Mouse (Mus musculus): ENCODE results near the gene Fbxo2. TPM values are rescaled to one million over a fixed set of nuclear protein-coding genes. Genes with fewer than 3 reads are reported as not detected.
A peak's percentile ranks its signal among the peaks of the same experiment; 100 is the strongest.

Gene Fbxo2
- polyA plus RNA-seq, 1 experiment from 2014 or later = 1.0 TPM

DNA sequence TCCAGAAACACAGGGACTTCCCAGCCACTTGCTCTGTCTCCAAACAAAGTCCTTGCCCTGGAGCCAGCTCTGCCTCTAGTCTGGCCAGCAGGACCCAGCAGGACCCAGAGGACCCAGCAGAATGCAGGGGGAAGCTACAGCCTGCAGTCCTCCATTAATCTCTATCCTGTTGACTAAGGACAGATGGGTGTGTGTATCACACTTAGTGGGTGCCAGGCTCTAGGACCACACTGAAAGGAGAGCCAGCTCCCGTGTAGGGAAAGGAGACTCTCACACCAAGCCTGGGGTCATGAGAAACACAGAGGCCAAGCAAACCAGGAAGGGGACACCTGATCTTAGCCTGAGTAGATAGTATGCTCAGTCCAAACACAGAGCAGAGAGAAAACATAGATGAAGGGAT, 32.2 kb upstream of the Fbxo2 start:
- 69% methylated on average over 1 of the region's 1 CpGs for WGBS
- H3K9ac ChIP-seq = peak overlapping the region; percentile 98; the same call in 1 of the 2 replicates

DNA sequence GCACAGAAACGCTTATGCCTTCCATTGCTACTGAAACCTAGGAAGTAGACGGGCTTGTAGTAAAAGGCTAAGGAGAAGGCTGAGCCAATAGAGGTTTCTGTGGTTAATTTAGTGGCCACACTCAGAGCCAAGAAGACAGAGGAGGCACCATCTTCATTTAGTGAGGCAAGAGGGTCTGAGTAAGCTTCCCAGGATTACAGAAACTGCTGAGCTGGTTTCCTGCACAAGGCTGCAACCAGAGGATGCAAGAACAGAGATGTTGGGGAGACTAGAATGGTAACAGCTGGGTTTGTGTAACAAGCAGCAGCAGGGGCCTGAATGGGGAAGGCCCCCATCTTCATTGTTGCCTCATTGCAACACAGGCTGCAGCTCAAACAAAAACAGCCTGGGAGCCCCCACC, 31.7 kb upstream of the Fbxo2 start:
- ATAC-seq = no peak
- H3K36me3 ChIP-seq (ENCODE audit: poor library complexity, severe bottlenecking) = 0 out of 2 replicates have a peak, but pooled peaks cover 2% of the 10 kb centered on the region
- peak overlapping the region; percentile 79 for H3K4me2 ChIP-seq
- H3K4me3 ChIP-seq = peak overlapping the region; percentile 74
- 67% methylated on average over 2 of the region's 2 CpGs for WGBS
- peaks cover 4% of the 10 kb centered on the region; the same call in 1 of the 2 replicates for H3K27me3 ChIP-seq
- peaks cover 76% of the 10 kb centered on the region for H3K4me1 ChIP-seq
- H3K9ac ChIP-seq = peak overlapping the region; percentile 98
- no peaks in the 10 kb centered on the region for H3K9me3 ChIP-seq (replicated peaks)
- peak overlapping the region; percentile 97 for H3K27ac ChIP-seq

More for the DNA sequence above, 32.2 kb upstream of the Fbxo2 start:
- peak overlapping the region; percentile 79 for H3K4me2 ChIP-seq
- peaks cover 4% of the 10 kb centered on the region; the same call in 1 of the 2 replicates for H3K27me3 ChIP-seq
- no peaks in the 10 kb centered on the region for H3K36me3 ChIP-seq (ENCODE audit: poor library complexity, severe bottlenecking)
- peak overlapping the region; percentile 74 for H3K4me3 ChIP-seq
- no peaks in the 10 kb centered on the region for H3K9me3 ChIP-seq (replicated peaks)
- peaks cover 80% of the 10 kb centered on the region for H3K4me1 ChIP-seq
- no peak for ATAC-seq
- peak overlapping the region; percentile 97 for H3K27ac ChIP-seq

DNA sequence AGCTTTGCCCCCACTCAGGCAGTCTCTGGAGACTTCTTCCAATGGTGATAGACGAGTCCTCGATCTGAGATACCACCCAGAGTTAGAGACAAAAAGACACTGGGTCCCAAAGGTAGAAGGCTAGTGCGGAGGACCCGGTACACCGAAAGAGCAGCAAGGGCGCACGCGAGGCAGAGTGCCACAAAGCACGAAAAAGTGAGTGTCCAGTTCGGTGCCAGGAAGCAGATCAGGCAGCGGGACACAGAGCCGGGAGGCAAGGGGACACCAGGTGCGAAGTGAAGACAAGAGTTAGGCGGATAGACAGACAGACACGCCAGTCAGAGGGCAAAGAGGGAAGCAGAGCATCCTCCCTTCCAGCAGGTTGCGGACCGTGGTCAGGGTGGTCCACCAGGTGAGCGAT, 30.3 kb upstream of the Fbxo2 start, which contains the start of gene Mad2l2:
Gene Mad2l2 (plus strand): TSS at position 252 of the 400 bp plus-strand sequence.
- peak within 1 kb of the TSS; percentile 97 for H3K27ac ChIP-seq
- 0 out of 2 replicates have a peak, but pooled peaks cover 3% of the 10 kb centered on the region for H3K36me3 ChIP-seq (ENCODE audit: poor library complexity, severe bottlenecking)
- no peaks in the 10 kb centered on the region for H3K9me3 ChIP-seq (replicated peaks)
- peaks cover 4% of the 10 kb centered on the region; the same call in 1 of the 2 replicates for H3K27me3 ChIP-seq
- H3K9ac ChIP-seq = peak within 1 kb of the TSS; percentile 98
- WGBS = under 1% methylated on average over 18 of the region's 18 CpGs
- H3K4me2 ChIP-seq = peak within 1 kb of the TSS; percentile 79
- no peak; the same call in 1 of the 2 replicates for ATAC-seq
- peaks cover 61% of the 10 kb centered on the region for H3K4me1 ChIP-seq
- H3K4me3 ChIP-seq = peak within 1 kb of the TSS; percentile 74

GRCm38 (mm10) chr4:148130561-148131413, 29.6 kb upstream of the Fbxo2 start, which contains the start of gene Draxin:
Gene Draxin (minus strand): TSS chr4:148130698.
- Histone ChIP-seq H3K27ac (peak within 1 kb of the TSS; percentile 97), H3K9me3 (replicated peaks) (no peaks in the 10 kb centered on the region), H3K36me3 (ENCODE audit: poor library complexity, severe bottlenecking) (0 out of 2 replicates have a peak, but pooled peaks cover 3% of the 10 kb centered on the region), H3K4me1 (peaks cover 55% of the 10 kb centered on the region), H3K27me3 (peaks cover 4% of the 10 kb centered on the region; the same call in 1 of the 2 replicates), H3K9ac (peak within 1 kb of the TSS; percentile 98), H3K4me2 (peak within 1 kb of the TSS; percentile 79), H3K4me3 (peak within 1 kb of the TSS; percentile 74)
- under 1% methylated on average over 56 of the region's 87 CpGs for WGBS
- ATAC-seq = peak; percentile 89

DNA sequence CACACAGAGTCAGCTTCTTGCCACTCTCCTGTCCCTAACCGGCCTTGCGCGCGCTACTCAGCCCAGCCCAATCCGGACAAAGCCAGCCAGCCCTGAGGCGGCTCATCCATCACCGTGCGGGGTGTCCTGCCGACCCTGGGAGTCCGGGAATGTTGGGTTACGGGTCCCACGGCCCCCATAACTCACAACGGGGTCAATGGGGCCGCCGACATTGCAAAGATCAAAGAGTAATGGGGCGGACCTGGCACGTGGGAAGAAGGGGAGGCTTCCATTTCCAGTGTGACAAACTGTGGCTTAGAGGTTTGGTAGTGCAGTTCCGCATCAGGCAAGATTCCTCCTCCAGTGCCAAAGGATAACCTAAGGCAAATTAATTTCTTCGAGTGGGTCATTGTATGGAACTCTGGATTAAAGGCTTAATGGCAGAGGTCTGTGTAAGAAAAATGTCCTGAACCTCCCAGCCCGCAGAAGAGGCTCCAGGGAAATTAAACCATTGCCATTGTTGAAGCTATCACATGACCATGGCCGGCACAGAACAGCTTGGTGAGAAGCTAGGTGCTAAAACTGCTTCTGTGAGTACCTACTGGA, 28.8 kb upstream of the Fbxo2 start:
- peaks cover 4% of the 10 kb centered on the region; the same call in 1 of the 2 replicates for H3K27me3 ChIP-seq
- no peaks in the 10 kb centered on the region for H3K9me3 ChIP-seq (replicated peaks)
- H3K27ac ChIP-seq = peak overlapping the region; percentile 97
- peak overlapping the region; percentile 79 for H3K4me2 ChIP-seq
- H3K4me3 ChIP-seq = peak overlapping the region; percentile 74
- 0 out of 2 replicates have a peak, but pooled peaks cover 3% of the 10 kb centered on the region for H3K36me3 ChIP-seq (ENCODE audit: poor library complexity, severe bottlenecking)
- ATAC-seq = peak; percentile 46
- peaks cover 48% of the 10 kb centered on the region for H3K4me1 ChIP-seq
- H3K9ac ChIP-seq = peak overlapping the region; percentile 98
- WGBS = under 1% methylated on average over 21 of the region's 21 CpGs

DNA sequence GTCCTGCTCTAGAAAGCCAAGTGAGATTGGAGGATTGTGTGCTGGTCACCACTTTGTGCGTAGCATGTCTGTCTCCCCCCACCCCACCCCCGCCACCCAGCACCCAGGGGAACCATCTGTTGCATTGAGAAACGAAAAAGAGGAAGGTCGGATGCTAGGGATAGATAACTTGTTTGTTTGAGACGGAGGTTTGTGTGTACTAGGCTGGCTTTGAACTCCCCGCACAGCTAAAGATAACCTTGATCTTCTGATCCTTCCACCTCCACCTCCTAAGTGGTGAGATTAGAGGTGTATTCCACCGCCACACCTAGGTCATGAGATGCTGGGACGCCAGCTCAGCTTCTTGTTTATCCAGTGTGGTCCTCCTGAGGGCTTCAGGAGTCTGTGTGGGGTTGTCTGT, 25.4 kb upstream of the Fbxo2 start:
- Histone ChIP-seq H3K4me2 (no peak overlapping the region), H3K9ac (no peak overlapping the region), H3K9me3 (replicated peaks) (no peaks in the 10 kb centered on the region), H3K36me3 (ENCODE audit: poor library complexity, severe bottlenecking) (0 out of 2 replicates have a peak, but pooled peaks cover 3% of the 10 kb centered on the region), H3K4me1 (peaks cover 22% of the 10 kb centered on the region), H3K4me3 (no peak overlapping the region), H3K27me3 (peaks cover 10% of the 10 kb centered on the region; the same call in 1 of the 2 replicates), H3K27ac (no peak overlapping the region)
- 89% methylated on average over 8 of the region's 8 CpGs for WGBS
- ATAC-seq = no peak

GRCm38 (mm10) chr4:148137503-148137902, 22.9 kb upstream of the Fbxo2 start:
- Histone ChIP-seq H3K36me3 (ENCODE audit: poor library complexity, severe bottlenecking) (0 out of 2 replicates have a peak, but pooled peaks cover 3% of the 10 kb centered on the region), H3K27me3 (peaks cover 10% of the 10 kb centered on the region; the same call in 1 of the 2 replicates), H3K27ac (no peak overlapping the region), H3K9ac (no peak overlapping the region), H3K4me3 (no peak overlapping the region), H3K4me1 (peaks cover 15% of the 10 kb centered on the region), H3K4me2 (no peak overlapping the region), H3K9me3 (replicated peaks) (no peaks in the 10 kb centered on the region)
- no peak for ATAC-seq
- WGBS = 61% methylated on average over 8 of the region's 8 CpGs

- H3K4me1 ChIP-seq = peaks cover 16% of the 10 kb centered on the region
- no peaks in the 10 kb centered on the region for H3K9me3 ChIP-seq (replicated peaks)
- H3K27me3 ChIP-seq = peaks cover 10% of the 10 kb centered on the region; the same call in 1 of the 2 replicates
- WGBS = under 1% methylated on average over 12 of the region's 12 CpGs
- peak; percentile 13 for ATAC-seq
- H3K27ac ChIP-seq = peak overlapping the region; percentile 94
- H3K9ac ChIP-seq = peak overlapping the region; percentile 77
- H3K36me3 ChIP-seq (ENCODE audit: poor library complexity, severe bottlenecking) = peaks cover 13% of the 10 kb centered on the region
- peak overlapping the region; percentile 89 for H3K4me2 ChIP-seq
- peak overlapping the region; percentile 55 for H3K4me3 ChIP-seq
Measured at GRCm38 (mm10) chr4:148139767-148140097, 20.7 kb upstream of the Fbxo2 start.

DNA sequence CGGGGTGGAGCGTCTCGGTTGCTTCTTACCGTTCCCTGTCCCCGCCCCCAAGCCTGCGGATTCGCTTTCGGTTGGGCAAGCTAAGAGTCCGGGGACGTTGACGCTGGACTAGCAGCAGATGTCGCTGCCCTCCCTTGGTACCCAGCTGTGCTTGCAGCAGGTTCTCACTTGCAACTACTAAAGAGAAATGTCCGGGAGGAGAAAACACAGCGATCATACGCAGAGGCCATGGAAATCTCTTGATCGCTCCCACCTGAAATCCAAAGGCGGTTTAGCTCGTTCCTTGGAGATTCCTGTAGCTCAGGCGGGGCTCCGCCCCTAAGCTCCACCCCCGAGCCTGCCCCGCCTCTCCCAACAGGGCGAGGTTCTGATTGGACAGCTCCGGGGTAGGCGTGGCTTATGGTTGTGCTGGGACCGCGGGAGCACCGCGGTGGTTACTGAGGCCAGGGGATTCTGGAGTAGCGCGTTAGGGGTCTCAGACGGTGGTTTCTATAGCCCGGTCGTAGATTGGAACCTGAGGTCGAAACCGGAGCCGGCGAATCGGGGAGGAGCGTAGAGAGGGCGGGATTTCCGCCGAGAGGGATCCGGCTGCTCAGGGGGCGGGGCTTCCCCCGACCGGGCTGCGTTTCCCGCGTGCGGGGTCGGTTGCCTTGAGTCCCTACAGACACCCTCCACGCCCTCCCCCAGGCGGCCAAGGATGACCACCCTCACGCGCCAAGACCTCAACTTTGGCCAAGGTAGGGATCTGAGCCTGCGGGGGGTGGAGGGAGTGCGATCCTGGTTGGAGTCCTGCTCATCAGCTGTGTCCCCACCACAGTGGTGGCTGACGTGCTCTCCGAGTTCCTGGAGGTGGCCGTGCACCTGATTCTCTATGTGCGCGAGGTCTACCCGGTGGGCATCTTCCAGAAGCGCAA, 20.1 kb upstream of the Fbxo2 start:
- WGBS = under 1% methylated on average over 65 of the region's 65 CpGs
- Histone ChIP-seq H3K4me3 (peak overlapping the region; percentile 55), H3K4me1 (peaks cover 16% of the 10 kb centered on the region), H3K9me3 (replicated peaks) (no peaks in the 10 kb centered on the region), H3K27ac (peak overlapping the region; percentile 94), H3K4me2 (peak overlapping the region; percentile 89), H3K36me3 (ENCODE audit: poor library complexity, severe bottlenecking) (peaks cover 20% of the 10 kb centered on the region), H3K27me3 (peaks cover 10% of the 10 kb centered on the region; the same call in 1 of the 2 replicates), H3K9ac (peak overlapping the region; percentile 77)
- peak; percentile 95 for ATAC-seq

- Histone ChIP-seq H3K27ac (no peak overlapping the region), H3K4me2 (no peak overlapping the region), H3K4me1 (peaks cover 16% of the 10 kb centered on the region), H3K9ac (no peak overlapping the region), H3K36me3 (ENCODE audit: poor library complexity, severe bottlenecking) (peaks cover 53% of the 10 kb centered on the region), H3K4me3 (no peak overlapping the region), H3K9me3 (replicated peaks) (no peaks in the 10 kb centered on the region), H3K27me3 (no peaks in the 10 kb centered on the region)
- ATAC-seq = no peak
- WGBS = 91% methylated on average over 5 of the region's 5 CpGs
Measured at GRCm38 (mm10) chr4:148143721-148144120, 16.7 kb upstream of the Fbxo2 start.

DNA sequence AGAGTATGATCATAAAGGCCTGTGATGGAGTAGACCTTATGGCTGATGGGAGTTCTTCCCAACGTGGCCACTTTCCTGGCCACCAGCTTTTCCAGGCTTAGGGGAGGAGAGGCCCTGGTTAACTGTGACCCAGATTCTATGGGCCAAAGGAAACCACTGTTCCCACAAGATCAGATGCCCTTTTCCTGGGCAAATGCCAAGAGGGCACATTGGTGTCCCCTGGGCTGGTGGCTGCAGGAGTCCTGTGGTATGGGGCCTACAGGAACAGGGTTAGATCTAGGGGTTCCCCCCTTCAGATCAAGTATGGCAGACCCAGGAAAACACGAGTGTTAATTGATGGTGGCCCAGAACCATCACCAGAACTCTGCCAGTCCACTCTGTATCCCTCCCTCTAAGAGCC, 12.7 kb upstream of the Fbxo2 start:
- H3K27me3 ChIP-seq = no peaks in the 10 kb centered on the region
- peaks cover 8% of the 10 kb centered on the region for H3K4me1 ChIP-seq
- H3K4me3 ChIP-seq = no peak overlapping the region
- WGBS = 97% methylated on average over 2 of the region's 2 CpGs
- peaks cover 60% of the 10 kb centered on the region for H3K36me3 ChIP-seq (ENCODE audit: poor library complexity, severe bottlenecking)
- H3K27ac ChIP-seq = no peak overlapping the region
- no peak overlapping the region for H3K9ac ChIP-seq
- H3K9me3 ChIP-seq (replicated peaks) = no peaks in the 10 kb centered on the region
- H3K4me2 ChIP-seq = no peak overlapping the region
- ATAC-seq = no peak
